Mouse (Mus musculus): ENCODE results near the gene Pgpep1.

Pgpep1 gene

DNA sequence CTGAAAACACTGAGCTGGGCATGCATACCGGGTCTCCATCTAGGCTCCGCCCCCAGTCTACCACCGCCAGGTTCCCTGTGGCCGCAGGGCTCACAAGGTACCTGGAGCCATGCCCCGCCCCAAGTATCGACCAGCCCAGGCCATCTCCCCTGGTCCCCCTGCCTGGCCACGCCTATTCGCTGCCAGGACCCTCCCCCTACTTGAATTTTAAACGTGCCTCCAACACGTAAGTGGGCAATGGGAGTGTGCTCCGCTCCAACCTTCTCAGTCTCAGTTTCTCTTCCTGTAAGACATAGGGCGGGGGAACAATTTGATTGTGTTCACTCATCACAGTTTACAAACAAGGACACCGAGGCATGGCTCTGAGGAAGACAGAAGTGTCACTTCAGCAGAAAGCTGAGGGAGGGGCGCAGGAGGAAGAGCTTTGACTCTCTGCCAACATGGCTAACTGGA lies at the start of gene Pgpep1:
Gene Pgpep1, minus strand, starts transcription at position 116 of the 453 bp plus-strand sequence.
- in situ Hi-C loops (cut with MboI, MseI) = no loop called here

- in situ Hi-C loops (cut with MboI, MseI) = loop anchor here (5.0 kb wide), 3 partner anchors 38 to 118 kb away; no protein-coding TSS in a partner anchor
These were observed 49.6 kb upstream of the Pgpep1 start for GRCm38 (mm10) chr8:70709794-70710193.

GRCm38 (mm10) chr8:70708281-70708680 lies 48.1 kb upstream of the Pgpep1 start:
- in situ Hi-C loops (cut with MboI, MseI) = no loop called here

DNA sequence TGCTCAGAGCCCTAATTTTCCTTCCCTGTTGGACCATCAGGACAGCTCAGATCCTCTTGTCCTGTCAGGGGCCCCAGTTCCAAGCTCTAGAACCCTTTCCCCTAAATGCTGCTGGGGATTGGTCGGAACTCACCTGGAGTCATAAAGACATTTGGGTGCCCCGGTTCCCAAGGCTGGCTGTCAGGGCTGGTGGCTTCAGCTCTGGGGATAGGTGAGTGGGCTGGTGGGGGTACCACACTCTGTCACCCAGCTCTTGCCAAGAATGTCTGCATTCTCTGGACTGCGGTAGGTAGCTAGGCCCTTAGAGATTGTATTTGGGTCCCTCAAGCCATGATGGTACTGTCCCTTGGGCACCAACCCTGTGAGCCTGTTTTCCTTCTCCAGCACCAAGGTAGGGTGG lies 43.1 kb upstream of the Pgpep1 start, which contains the start of gene Iqcn:
Gene Iqcn, plus strand, starts transcription at position 171 of the 400 bp plus-strand sequence.
- in situ Hi-C loops (cut with MboI, MseI) = no loop called here

- in situ Hi-C loops (cut with MboI, MseI) = no loop called here
These were observed 42.6 kb upstream of the Pgpep1 start for GRCm38 (mm10) chr8:70702842-70703182.

DNA sequence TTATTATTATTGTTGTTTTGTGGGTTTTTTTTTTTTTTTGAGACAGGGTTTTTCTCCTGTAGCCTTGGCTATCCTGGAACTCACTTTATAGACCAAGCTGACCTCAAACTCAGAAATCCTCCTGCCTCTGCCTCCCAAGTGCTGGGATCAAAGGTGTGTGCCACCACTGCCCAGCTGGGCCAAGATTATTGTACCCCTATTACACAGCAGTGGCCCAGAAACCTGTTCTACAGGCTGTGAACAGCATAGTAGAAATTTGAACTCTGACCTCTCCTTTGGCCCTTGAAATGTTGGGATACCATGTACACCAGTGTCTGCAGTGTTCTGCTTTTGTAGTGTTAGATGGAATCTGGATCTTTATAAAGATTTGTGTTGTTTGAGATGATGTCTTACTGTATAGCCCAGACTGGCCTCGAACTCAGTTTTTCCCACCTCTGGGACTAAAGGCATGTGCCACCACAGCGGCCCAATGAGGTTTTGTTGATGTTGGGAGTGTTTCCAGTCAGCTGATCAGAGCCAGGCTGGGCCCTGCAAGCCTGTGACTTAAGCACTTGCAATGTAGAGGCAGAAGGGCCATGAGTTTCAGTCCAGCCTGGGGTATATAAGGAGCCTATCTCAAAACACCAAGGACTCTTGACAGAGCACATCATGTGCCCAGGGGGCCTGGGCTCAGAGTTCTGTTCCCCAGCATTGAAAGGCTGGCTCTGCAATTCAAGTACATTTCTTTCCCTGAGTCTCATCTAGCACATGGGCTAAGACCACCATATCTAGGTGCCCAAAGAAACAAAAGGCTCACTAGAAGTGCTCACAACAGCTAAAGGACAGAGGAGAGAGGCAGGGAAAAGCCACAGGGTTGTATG lies 42.0 kb upstream of the Pgpep1 start:
- in situ Hi-C loops (cut with MboI, MseI) = no loop called here

DNA sequence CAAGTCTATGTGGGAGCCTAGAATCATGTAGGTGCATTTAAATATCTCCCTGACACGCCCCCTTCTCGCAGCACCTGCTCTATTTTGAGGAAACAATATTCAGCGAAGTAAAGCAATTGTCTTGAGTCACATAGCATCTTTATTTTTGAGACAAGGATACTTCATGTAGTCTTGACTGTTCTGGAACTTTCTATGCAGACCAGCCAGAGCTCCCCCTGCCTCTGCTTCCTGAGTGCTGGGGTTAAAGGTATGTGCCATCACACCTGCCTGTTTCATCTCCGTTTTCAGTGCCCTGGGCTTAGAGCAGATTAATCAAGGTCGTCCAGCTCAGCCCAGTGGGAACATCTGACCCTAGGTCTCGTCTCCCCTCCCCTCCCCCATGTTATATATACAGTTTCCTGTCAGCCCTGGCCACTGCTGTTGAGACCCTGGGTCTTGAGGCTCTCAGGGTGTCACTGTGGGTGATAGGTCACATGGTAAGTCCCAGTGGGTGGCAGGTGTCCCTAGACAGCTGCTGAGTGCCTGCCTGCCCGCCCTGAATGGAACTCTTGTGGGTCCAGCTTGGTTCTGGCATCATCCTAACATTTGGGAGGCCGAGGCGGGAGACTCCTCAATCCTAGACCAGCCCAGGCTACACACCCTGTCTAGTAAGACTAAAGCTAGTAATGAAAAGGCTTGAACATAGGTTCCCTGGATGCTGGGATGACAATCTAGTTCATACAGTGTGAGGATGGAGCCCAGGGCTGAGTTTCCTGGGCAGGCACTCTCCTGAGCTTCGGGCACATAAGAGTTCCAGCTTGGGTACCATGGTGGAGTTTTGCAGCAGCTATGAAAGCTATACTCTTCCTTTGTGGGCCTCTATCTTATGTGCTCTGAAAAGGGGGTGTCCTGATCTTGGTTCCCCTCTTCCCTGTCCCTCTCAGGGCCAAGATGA lies 41.1 kb upstream of the Pgpep1 start:
- in situ Hi-C loops (cut with MboI, MseI) = no loop called here

- in situ Hi-C loops (cut with MboI, MseI) = no loop called here
These were observed 40.4 kb upstream of the Pgpep1 start for GRCm38 (mm10) chr8:70700555-70700922.

GRCm38 (mm10) chr8:70699834-70700554 lies 39.8 kb upstream of the Pgpep1 start:
- in situ Hi-C loops (cut with MboI, MseI) = no loop called here

DNA sequence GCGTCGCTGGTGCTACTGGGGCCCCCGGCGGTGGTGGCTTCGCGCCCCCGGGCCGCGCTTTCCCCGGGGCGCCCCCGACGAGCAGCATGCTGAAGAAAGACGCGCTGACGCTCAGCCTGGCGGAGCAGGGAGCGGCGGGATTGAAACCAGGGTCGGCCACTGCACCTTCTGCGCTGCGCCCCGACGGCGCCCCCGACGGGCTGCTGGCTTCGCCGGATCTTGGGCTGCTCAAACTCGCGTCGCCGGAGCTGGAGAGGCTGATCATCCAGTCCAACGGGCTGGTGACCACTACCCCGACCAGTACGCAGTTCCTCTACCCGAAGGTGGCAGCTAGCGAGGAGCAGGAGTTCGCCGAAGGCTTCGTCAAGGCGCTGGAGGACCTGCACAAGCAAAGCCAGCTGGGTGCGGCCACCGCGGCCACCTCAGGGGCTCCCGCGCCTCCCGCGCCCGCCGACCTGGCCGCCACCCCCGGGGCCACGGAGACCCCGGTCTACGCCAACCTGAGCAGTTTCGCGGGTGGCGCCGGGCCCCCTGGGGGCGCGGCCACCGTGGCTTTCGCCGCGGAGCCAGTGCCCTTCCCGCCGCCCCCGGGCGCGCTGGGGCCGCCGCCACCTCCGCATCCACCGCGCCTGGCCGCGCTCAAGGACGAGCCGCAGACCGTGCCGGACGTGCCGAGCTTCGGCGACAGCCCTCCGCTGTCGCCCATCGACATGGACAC lies 39.1 kb upstream of the Pgpep1 start:
- in situ Hi-C loops (cut with MboI, MseI) = no loop called here

DNA sequence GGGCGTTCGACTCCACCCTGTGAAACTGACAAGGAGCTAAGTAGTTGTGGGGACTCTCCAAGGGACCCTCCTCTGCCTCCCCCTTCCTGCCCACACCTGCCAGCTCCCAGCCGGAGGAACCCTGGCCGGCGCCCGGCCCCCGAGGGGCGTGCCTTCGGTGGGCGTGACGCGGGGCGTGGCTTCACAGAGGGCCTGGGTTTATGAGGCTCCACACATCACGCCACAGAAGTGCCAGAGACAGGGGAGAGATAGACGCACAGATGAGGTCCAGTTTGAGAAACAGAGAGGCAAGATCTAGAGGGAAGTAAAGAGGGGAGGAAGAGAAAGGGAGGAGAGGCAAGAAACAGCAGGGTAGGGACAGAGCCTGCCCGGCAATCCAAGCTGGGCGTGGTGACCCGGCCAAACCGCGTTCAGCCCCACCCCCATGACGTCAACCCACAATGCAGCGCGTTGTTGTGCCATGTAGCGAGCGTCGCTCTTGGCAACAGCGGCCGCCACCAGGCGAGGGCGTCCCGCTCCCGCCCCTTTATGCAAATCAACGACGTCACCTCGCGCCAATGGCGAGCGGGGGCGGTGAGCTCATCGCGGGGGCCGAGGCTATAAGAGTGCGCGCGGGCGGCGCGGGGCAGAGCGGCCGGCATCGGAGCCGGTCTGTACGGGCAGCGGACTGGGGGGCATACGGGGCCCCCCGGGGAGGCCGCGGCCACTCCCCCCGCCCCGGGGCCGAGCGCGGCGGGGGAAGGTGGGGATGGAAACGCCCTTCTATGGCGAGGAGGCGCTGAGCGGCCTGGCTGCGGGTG lies 38.3 kb upstream of the Pgpep1 start, which contains the start of gene Jund:
Gene Jund, plus strand, starts transcription at position 640 of the 800 bp plus-strand sequence.
- in situ Hi-C loops (cut with MboI, MseI) = no loop called here

GRCm38 (mm10) chr8:70697366-70698250 lies 37.4 kb upstream of the Pgpep1 start:
- in situ Hi-C loops (cut with MboI, MseI) = no loop called here

- in situ Hi-C loops (cut with MboI, MseI) = no loop called here
These were observed 36.8 kb upstream of the Pgpep1 start for GRCm38 (mm10) chr8:70696946-70697345.

DNA sequence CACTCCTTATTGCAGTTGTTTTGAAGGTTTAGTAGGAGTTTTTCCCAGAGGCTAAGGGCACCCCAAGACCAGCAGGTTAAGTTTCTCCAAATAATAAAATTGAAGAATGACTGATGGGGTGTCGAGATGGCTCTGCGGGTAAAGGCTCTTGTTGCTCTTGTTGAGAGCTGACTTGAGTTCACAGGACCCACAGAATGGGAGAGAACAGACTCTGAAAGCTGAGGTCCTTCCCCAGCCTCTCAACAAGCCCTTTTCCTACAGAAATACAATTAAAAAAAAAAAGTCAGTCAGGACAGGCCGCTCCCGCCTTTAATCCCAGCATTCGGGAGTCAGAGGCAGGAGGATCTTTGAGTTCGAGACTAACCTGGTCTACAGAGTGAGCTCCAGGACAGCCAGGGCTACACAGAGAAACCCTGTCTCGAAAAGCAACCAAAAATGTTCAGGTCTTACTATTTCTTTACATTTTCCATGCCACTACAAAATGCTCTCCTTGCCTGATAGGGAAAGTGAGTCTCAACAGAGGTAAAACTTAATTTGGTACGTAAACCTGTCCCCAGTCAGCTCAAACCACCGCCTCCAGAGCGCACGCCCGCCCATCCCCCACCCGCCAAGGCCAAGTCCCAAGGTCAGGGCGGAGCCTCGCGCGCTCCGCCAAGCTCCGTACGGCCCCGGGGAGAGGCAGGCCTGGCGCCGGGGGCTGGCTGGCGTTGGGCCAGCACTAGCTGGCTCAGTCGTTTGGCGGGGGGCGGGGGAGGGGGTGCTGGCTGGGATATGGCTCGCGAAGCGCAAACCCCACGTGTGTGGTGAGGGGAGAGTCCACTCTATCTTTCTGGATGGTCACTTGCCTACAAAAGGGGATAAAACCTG lies 36.1 kb upstream of the Pgpep1 start:
- in situ Hi-C loops (cut with MboI, MseI) = no loop called here

DNA sequence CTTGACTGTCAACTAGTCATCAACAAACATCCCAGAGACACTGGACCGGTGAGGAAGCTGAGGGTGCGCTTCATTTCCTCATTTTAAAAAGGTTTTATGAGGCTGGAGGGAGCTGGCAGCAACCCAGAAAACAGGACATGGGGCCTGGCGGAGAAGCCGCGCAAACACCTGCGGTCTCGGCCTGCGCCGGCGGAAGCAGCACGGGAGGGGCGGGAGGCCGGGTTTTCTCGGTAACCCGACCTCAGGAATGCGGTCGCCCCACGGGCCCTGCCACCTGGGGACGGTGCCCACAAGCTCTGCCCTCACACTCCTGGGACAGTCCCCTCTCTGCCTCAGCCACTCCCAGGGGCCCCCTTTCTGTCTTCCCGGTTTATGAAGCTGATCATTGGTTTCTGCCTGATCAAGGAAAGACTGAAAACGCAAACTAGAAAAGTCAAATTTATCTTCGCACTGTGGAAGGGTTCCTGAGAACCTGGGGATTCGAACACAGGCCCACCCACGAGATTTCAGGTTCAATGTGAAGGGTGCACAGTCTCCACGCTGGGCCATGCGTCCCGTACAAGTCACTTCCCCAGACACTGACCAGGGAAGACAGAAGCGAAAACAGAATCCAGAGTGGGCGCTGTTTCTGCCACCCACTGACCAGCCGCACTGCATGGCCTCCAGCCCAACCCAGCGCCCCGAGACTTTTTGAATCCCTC lies 35.3 kb upstream of the Pgpep1 start:
- in situ Hi-C loops (cut with MboI, MseI) = no loop called here

- in situ Hi-C loops (cut with MboI, MseI) = no loop called here
These were observed 33.4 kb upstream of the Pgpep1 start for GRCm38 (mm10) chr8:70693636-70694035.

GRCm38 (mm10) chr8:70691727-70692231 lies 31.6 kb upstream of the Pgpep1 start:
- in situ Hi-C loops (cut with MboI, MseI) = no loop called here

Measured in regulatory T cell (primary cell).